Mouse (Mus musculus) left cerebral cortex, adult 6 months (tissue): ENCODE results near the gene Gm2007. TPM values are rescaled to one million over a fixed set of nuclear protein-coding genes. Genes with fewer than 3 reads are reported as not detected.

Source experiments
- long read RNA-seq, 2 experiments: library from polyadenylated mRNA; unstranded; transcript quantifications; one replicate each; pipeline ENCODE4 v2.0.0; 2019 to 2020
- polyA plus RNA-seq: library from polyadenylated mRNA; unstranded; fragments of <200 nt; fragmentation: Nextera tagmentation; gene quantifications from 2 replicates; pipeline ENCODE4 v1.2.3, GENCODE M21; 2021

The Gm2007 gene
- polyA plus RNA-seq, result not detected in 2 replicates
- long read RNA-seq, experiment 1, partial matches to known transcripts, result 0 of 100 reads
- long read RNA-seq, experiment 1, other reads (novel, unspliced or antisense), result 100 of 100 reads
- long read RNA-seq, experiment 2, partial matches to known transcripts, result 0 of 23 reads
- long read RNA-seq, experiment 2, other reads (novel, unspliced or antisense), result 23 of 23 reads

DNA sequence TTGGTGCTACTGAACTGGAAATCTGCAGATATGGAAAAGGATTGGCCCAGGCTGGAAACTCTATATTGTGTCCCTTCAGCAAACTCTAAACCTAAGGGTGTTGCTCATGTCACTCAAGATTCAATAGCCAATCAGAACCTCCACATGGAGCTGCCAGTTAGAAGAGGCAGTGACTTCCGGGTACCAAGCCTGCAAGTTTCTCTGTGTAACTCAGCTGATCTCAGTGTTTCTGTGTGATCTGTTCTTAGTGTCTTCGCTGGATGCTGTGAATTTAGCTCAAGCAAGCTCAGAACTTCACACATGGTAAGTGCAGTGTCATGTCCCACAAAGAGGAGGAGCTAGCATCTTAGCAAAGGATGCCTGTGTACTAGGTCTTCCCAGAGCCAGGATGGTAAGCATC, at the start of gene Gm2007:
TSS of gene Gm2007 (plus strand) at position 301 of the 400 bp plus-strand sequence.

DNA sequence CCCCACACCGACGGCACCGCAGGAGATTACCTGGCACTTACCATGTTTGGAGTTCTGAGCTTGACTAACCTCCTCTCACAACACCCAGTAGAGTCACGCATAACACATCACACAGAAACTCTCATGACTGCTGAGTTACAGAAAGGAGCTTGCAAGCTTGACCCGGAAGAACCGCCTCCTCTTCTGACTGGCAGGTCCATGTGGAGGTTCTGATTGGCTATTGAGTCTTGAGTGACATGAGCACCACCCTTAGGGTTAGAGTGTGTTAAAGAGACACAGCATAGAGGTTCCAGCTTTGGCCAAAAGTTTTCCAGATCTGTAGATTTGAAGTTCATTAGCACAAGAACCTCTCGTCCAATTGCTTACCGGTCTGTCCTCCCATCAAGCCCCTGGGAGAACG, 37.8 kb upstream of the Gm2007 start, which contains the start of gene Zfp969:
TSS of gene Zfp969 (minus strand) at position 101 of the 400 bp plus-strand sequence.

DNA sequence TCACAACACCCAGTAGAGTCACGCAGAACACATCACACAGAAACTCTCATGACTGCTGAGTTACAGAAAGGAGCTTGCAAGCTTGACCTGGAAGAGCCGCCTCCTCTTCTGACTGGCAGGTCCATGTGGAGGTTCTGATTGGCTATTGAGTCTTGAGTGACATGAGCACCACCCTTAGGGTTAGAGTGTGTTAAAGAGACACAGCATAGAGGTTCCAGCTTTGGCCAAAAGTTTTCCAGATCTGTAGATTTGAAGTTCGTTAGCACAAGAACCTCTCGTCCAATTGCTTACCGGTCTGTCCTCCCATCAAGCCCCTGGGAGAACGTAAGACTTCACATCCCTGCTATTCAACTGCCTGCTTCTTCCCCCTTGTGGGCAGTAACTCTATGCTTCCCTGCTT, 59.7 kb downstream of the Gm2007 start, which contains the start of gene Gm14288:
TSS of gene Gm14288 (minus strand) at position 101 of the 400 bp plus-strand sequence.

Other genes with a start within 250 kb of the Gm2007 start
- gene Gm11007, start 97.6 kb upstream of the Gm2007 start, polyA plus RNA-seq, result not detected in 2 replicates
- gene Zfp969, start 37.9 kb upstream of the Gm2007 start, polyA plus RNA-seq, result 20.9 and 23.4 TPM in 2 replicates
- 3.5 and 4.4 TPM in 2 replicates for gene Gm14288, start 59.6 kb downstream of the Gm2007 start, polyA plus RNA-seq
- gene Gm6710, start 127.7 kb downstream of the Gm2007 start, polyA plus RNA-seq, result 24.9 and 25.0 TPM in 2 replicates
- gene Zfp966, start 189.6 kb downstream of the Gm2007 start, polyA plus RNA-seq, result 0.72 and 0.92 TPM in 2 replicates
- 29.6 and 32.9 TPM in 2 replicates for gene Gm2026, start 223.8 kb downstream of the Gm2007 start, polyA plus RNA-seq